Mouse (Mus musculus) heart, embryonic 11.5 days (tissue): ENCODE data around the gene Mrps27. TPM values are rescaled to one million over a fixed set of nuclear protein-coding genes. Genes with fewer than 3 reads are reported as not detected.

Source experiments
- ATAC-seq: fragments of 200-750 bp; cut with Nextera tagmentation; replicated peaks from 2 replicates; pipeline ENCODE4 v1.8.0; 2017; ENCODE audit warnings: moderate library complexity; ENCODE audit not compliant: insufficient number of reproducible peaks, low FRiP score, low TSS enrichment
- H3K27ac ChIP-seq: fragments of 300-500 bp; sonication (generic); 2 replicates; pipeline ENCODE4 v1.5.1; 2014; ENCODE audit warnings: mild to moderate bottlenecking, low read depth, low read length
- H3K27me3 ChIP-seq: fragments of 300-500 bp; sonication (generic); 2 replicates; pipeline ENCODE4 v1.6.1; 2014; ENCODE audit warnings: mild to moderate bottlenecking, low read length, mixed read lengths; ENCODE audit not compliant: control insufficient read depth, insufficient read depth
- H3K36me3 ChIP-seq: fragments of 300-500 bp; sonication (generic); 2 replicates; pipeline ENCODE4 v1.6.1; 2014; ENCODE audit warnings: mild to moderate bottlenecking, low read length, moderate library complexity, mixed read lengths; ENCODE audit not compliant: control insufficient read depth, insufficient read depth
- H3K4me1 ChIP-seq: fragments of 300-500 bp; sonication (generic); 2 replicates; pipeline ENCODE4 v1.6.1; 2014; ENCODE audit warnings: low read length; ENCODE audit not compliant: control insufficient read depth, insufficient read depth
- H3K4me2 ChIP-seq: fragments of 300-500 bp; sonication (generic); 2 replicates; pipeline ENCODE4 v1.6.1; 2014; ENCODE audit warnings: mild to moderate bottlenecking, moderate library complexity
- H3K4me3 ChIP-seq: fragments of 300-500 bp; sonication (generic); 2 replicates; pipeline ENCODE4 v1.5.1; 2014; ENCODE audit warnings: low read depth, low read length
- H3K9ac ChIP-seq: fragments of 300-500 bp; sonication (generic); 2 replicates; pipeline ENCODE4 v1.6.1; 2014; ENCODE audit warnings: mild to moderate bottlenecking, low read depth, low read length, moderate library complexity
- H3K9me3 ChIP-seq: fragments of 300-500 bp; sonication (generic); replicated peaks from 2 replicates; pipeline ENCODE4 v1.6.1; 2016; ENCODE audit warnings: low read length; ENCODE audit not compliant: control insufficient read depth
- WGBS: fragments of 180-500 bp; shearing (Covaris S2); extraction: QIAGEN DNeasy Blood & Tissue Kit; methylation state at CpG from one replicate; pipeline ENCODE4 v1.1.7; 2014; ENCODE audit not compliant: insufficient replicate concordance; 5-methylcytosine and 5-hydroxymethylcytosine counted together
- polyA plus RNA-seq: library from polyadenylated mRNA; unstranded; fragments of >200 nt; fragmentation: Nextera tagmentation; extraction: Ambion mirVana; gene quantifications from 2 replicates; pipeline ENCODE4 v1.2.1, GENCODE M21; 2014

Mrps27 gene
- polyA plus RNA-seq, 1 experiment from 2014 or later, result 73.1 TPM

DNA sequence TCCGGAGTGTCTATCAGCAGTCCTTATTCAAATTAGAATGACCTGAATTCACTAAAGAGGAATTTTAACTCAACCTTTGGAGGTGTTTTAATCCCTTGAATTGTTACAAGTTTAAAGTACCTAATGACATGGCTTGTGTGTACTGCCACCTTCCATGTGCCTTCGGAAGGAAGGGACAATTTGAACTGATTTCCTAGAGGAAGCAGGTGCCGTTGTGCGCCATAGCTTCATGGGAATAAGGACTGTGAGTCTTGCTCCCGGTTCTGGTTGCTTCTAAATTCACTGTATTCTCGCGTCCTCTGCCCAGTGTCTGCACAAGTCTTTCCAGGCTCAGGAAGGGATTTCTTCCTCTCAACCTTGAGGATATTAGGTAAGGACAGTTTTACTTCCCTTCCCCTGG is 41.8 kb downstream of the Mrps27 start:
- WGBS, result 88% methylated on average over 7 of the region's 7 CpGs
- H3K9ac ChIP-seq, result no peak overlapping the region
- 0 out of 2 replicates have a peak, but pooled peaks cover 3% of the 10 kb centered on the region for H3K36me3 ChIP-seq
- H3K27ac ChIP-seq, result no peak overlapping the region
- no peak for ATAC-seq
- no peak overlapping the region for H3K4me3 ChIP-seq
- H3K27me3 ChIP-seq, result no peaks in the 10 kb centered on the region
- H3K9me3 ChIP-seq, result no peaks in the 10 kb centered on the region
- H3K4me1 ChIP-seq, result no peaks in the 10 kb centered on the region
- H3K4me2 ChIP-seq, result no peak overlapping the region

DNA sequence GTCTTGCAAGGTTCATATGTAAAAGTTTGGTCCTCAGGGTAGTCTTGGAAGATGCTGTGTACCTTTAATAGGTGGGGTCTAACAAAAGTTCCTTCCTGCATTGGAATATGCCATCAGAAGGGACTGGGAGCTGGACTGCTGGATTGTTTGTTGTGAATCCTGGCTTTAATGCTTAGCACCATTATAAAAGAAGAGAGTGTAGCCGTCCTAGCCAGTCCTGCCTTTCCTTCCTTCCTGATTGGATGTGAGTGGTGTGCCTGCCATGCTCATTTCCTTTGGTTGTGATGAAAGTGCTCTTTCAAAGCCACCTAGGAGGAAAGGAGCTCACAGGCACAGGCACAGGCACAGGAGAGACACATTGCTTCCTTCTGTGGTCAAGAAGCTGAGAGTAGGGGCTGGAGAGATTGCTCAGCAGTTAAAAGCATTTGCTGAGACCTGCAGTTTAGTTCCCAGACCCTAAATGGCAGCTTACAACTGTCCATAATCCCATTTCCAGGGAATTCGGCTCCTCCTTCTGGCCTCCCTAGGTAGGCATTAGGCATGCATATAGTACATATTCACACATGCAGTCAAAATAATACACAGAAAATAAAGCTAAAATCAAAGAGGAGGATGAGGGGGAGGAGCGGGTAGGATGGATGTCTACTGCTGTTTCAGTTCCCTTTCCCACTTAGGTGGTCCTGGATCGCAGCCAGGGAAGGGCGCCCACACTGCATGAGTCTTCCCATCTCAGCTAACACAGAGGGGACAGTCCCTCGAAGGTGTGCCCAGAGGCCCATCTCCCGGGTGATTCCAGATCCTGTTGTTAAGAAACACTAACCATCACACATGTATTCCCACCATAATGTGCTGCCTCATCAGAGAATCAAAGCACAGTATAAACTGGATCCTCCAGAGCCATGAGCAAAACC is 43.6 kb downstream of the Mrps27 start:
- Histone ChIP-seq H3K4me2 (no peak overlapping the region), H3K4me1 (no peaks in the 10 kb centered on the region), H3K4me3 (no peak overlapping the region), H3K36me3 (0 out of 2 replicates have a peak, but pooled peaks cover 3% of the 10 kb centered on the region), H3K9me3 (no peaks in the 10 kb centered on the region), H3K27me3 (no peaks in the 10 kb centered on the region), H3K27ac (no peak overlapping the region), H3K9ac (no peak overlapping the region)
- 85% methylated on average over 7 of the region's 7 CpGs for WGBS
- no peak for ATAC-seq

DNA sequence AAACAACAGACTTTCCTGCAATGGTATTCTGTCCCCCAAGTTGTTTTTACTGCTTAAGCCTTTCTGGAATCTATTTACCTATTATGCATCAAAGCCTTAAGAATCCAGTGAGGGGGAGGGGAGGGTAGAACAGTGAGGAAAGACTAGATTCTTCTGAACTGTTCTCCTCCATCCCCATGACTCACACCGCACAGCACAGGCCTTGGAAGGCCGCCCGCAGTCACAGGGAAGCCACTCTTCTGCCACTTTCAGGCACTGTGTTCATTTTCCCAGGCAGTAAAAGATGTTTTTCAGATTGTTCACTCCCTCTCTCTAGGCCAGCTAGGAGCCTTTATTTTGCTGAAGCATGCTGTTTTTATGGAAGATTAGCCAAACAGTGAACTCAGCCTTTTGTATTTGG is 46.8 kb downstream of the Mrps27 start:
- H3K27me3 ChIP-seq, result no peaks in the 10 kb centered on the region
- H3K4me1 ChIP-seq, result no peaks in the 10 kb centered on the region; the same call in 1 of the 2 replicates
- 0 out of 2 replicates have a peak, but pooled peaks cover 3% of the 10 kb centered on the region for H3K36me3 ChIP-seq
- H3K9me3 ChIP-seq, result no peaks in the 10 kb centered on the region
- H3K9ac ChIP-seq, result no peak overlapping the region
- no peak overlapping the region for H3K4me3 ChIP-seq
- no peak overlapping the region for H3K27ac ChIP-seq
- ATAC-seq, result no peak
- 92% methylated on average over 3 of the region's 3 CpGs for WGBS
- no peak overlapping the region for H3K4me2 ChIP-seq

DNA sequence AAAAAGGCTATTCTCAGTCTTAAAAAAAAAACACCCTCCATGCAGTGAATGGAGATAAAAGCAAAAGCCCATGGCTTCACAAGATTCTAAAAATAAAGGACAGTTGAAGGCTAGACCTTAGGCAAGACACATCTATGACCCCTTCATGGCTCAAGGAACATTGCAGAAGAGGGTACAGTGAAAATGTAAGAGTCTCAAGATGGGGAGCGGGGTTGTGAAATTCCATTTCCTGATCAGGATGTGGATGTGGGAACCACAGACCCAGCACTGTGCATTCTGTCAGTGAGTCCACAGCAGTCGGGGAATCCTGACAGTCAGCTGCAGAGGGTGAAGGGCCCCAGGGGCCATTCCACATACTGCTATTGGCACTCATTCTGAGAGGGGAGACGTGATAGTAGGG is 48.5 kb downstream of the Mrps27 start:
- Histone ChIP-seq H3K27me3 (no peaks in the 10 kb centered on the region), H3K27ac (no peak overlapping the region), H3K4me2 (no peak overlapping the region), H3K4me1 (peaks cover 5% of the 10 kb centered on the region), H3K4me3 (no peak overlapping the region), H3K9ac (no peak overlapping the region), H3K9me3 (no peaks in the 10 kb centered on the region), H3K36me3 (0 out of 2 replicates have a peak, but pooled peaks cover 3% of the 10 kb centered on the region)
- no peak for ATAC-seq
- 67% methylated on average over 3 of the region's 3 CpGs for WGBS

DNA sequence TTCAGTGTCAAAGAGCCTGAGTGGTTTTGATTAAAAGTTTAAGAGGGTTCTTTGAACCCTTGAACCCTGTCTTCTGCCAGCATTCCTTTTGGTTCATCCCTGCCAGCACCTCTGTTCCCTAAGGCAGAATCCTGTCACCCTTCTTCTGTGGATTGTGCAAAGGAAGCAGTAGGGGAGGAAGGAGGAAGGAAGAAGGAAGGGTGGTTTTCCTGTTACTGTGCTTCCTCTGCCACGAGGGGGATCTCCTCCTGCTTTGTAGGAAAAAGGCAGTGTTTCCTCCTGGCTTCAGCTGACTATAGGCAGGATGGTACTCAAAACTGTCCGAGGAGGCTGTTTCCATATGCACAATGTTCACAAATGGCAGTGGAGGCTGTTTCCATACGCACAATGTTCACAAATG is 50.1 kb downstream of the Mrps27 start:
- H3K27me3 ChIP-seq, result no peaks in the 10 kb centered on the region
- H3K27ac ChIP-seq, result peak overlapping the region; percentile 29; the same call in 1 of the 2 replicates
- no peak for ATAC-seq
- no peak overlapping the region for H3K4me3 ChIP-seq
- no peak overlapping the region for H3K4me2 ChIP-seq
- 63% methylated on average over 3 of the region's 3 CpGs for WGBS
- peaks cover 8% of the 10 kb centered on the region for H3K4me1 ChIP-seq
- 0 out of 2 replicates have a peak, but pooled peaks cover 3% of the 10 kb centered on the region for H3K36me3 ChIP-seq
- no peaks in the 10 kb centered on the region for H3K9me3 ChIP-seq
- no peak overlapping the region for H3K9ac ChIP-seq

DNA sequence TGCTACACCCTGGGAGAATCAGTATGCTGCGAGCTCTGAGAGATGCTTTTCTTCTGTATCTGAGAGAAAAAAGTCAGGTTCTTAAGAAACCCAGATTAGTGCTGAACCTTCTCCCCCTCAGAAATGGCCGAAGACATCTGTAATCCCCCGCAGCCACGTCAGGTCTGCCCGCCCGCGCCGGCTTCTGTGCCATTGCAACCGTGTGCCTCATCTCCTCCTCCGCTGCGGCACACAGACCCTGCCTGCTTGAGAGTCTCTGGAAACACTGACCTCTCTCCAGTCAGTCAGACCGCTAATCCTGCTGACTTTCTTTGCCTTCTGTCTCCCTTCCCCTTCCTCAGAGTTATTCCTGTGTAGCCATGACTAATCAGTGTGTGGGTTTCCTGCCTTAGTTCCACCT is 50.9 kb downstream of the Mrps27 start:
- no peak overlapping the region for H3K9ac ChIP-seq
- H3K9me3 ChIP-seq, result no peaks in the 10 kb centered on the region
- H3K27me3 ChIP-seq, result no peaks in the 10 kb centered on the region
- H3K4me1 ChIP-seq, result peaks cover 8% of the 10 kb centered on the region
- H3K4me2 ChIP-seq, result no peak overlapping the region
- 57% methylated on average over 12 of the region's 12 CpGs for WGBS
- no peak overlapping the region for H3K4me3 ChIP-seq
- ATAC-seq, result no peak
- H3K36me3 ChIP-seq, result no peaks in the 10 kb centered on the region
- H3K27ac ChIP-seq, result peak overlapping the region; percentile 77

DNA sequence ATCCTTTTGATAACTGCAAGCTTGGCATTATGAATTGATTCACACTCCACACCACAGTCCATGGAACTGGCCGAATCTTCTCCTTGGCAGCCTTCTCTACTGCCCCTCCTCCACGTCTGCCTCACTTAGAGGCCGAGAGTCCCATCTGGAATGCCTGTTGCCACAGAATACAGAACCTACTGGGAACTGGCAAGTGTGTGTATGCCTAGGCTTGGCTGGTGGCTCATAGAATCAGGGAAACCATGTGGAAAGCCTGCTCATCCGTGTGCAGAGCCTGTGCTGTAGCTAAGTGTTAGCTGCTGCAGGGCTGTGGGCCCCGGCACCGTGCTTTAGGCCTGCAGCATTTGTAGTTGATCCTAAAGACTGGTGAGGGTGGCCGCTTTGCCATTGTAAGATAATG is 52.6 kb downstream of the Mrps27 start:
- 73% methylated on average over 7 of the region's 7 CpGs for WGBS

DNA sequence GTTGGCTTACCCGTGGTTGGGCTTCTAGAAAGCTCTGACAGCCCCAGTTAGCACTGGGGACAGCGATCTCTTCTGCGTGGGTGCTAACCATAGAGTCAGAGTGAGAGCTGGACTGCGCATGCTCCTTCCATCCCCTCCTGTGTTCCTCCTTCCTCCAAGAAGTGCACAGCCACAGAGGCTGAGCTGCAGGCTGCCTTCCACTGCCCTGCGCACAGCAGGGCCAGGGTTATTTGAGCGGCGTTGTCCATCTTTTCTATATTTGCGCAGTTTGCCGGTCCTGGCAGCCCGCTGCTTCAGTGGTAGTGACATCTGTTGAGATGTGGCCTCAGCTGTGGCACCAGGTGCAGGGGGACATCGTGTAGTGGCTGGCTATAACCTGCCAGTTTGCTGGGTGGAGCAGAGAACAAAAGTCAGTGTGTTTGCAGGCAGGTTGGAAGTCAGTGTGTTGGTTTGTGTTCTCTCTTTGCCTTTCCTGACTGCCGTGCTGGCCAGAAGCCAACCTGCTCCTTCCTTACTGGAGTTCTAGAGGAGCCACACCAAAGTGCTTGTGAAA is 53.6 kb downstream of the Mrps27 start:
- no peaks in the 10 kb centered on the region for H3K27me3 ChIP-seq
- H3K36me3 ChIP-seq, result no peaks in the 10 kb centered on the region
- WGBS, result 87% methylated on average over 12 of the region's 12 CpGs
- no peak overlapping the region for H3K4me2 ChIP-seq
- ATAC-seq, result no peak
- H3K27ac ChIP-seq, result no peak overlapping the region
- H3K4me3 ChIP-seq, result no peak overlapping the region
- H3K4me1 ChIP-seq, result peaks cover 8% of the 10 kb centered on the region
- no peak overlapping the region for H3K9ac ChIP-seq
- H3K9me3 ChIP-seq, result no peaks in the 10 kb centered on the region

More for the DNA sequence above, 52.6 kb downstream of the Mrps27 start:
- no peak overlapping the region for H3K9ac ChIP-seq
- no peak for ATAC-seq
- no peak overlapping the region for H3K4me3 ChIP-seq
- no peaks in the 10 kb centered on the region for H3K36me3 ChIP-seq
- no peak overlapping the region for H3K4me2 ChIP-seq
- no peaks in the 10 kb centered on the region for H3K27me3 ChIP-seq
- H3K27ac ChIP-seq, result no peak overlapping the region
- H3K4me1 ChIP-seq, result peaks cover 8% of the 10 kb centered on the region
- no peaks in the 10 kb centered on the region for H3K9me3 ChIP-seq
